Mouse (Mus musculus) cortical plate, adult 2 months (tissue): ENCODE measurements around the gene Ifnlr1.

ENCODE experiments used
- CTCF ChIP-seq: fragments of 200-500 bp; IDR thresholded peaks from 2 replicates; pipeline ENCODE4 v1.5.1; 2011; ENCODE audit warnings: mild to moderate bottlenecking, control low read depth, low read length; ENCODE audit not compliant: insufficient read depth; ENCODE audit errors: extremely low read depth
- POLR2A ChIP-seq: fragments of 200-500 bp; IDR thresholded peaks from 2 replicates; pipeline ENCODE4 v1.6.1; 2011; ENCODE audit warnings: mild to moderate bottlenecking, low read length, control low read depth; ENCODE audit not compliant: insufficient read depth; ENCODE audit errors: extremely low read depth

- no peak for TF ChIP-seq POLR2A
- TF ChIP-seq CTCF, result no peak
Measured at GRCm38 (mm10) chr4:135722540-135723290, 36.6 kb downstream of the Ifnlr1 start.
